Mouse (Mus musculus): ENCODE results near the gene Adam19.
A peak's percentile ranks its signal among the peaks of the same experiment; 100 is the strongest.
"Not testable (repeated sequence)": the region's sequence is repeated elsewhere in the genome, so short reads cannot be mapped to it uniquely, and the experiment has no call there.

Gene Adam19

GRCm38 (mm10) chr11:46128548-46128945 lies 72.8 kb downstream of the Adam19 start:
- DNase-seq (ENCODE audit: low spot score), result peak; percentile 36

GRCm38 (mm10) chr11:46131022-46131986 lies 75.5 kb downstream of the Adam19 start:
- no peak for DNase-seq (ENCODE audit: low spot score)

- peak; percentile 30 for DNase-seq (ENCODE audit: low spot score)
Measured at GRCm38 (mm10) chr11:46134899-46135298, 79.1 kb downstream of the Adam19 start.

- DNase-seq (ENCODE audit: low spot score), result no peak
Measured at GRCm38 (mm10) chr11:46143342-46143741, 87.5 kb downstream of the Adam19 start.

GRCm38 (mm10) chr11:46145163-46145875 lies 89.5 kb downstream of the Adam19 start:
- DNase-seq (ENCODE audit: low spot score), result no peak

GRCm38 (mm10) chr11:46146619-46147018 lies 90.8 kb downstream of the Adam19 start:
- no peak for DNase-seq (ENCODE audit: low spot score)

GRCm38 (mm10) chr11:46156945-46157344 lies 101.2 kb downstream of the Adam19 start:
- no peak for DNase-seq (ENCODE audit: low spot score)

GRCm38 (mm10) chr11:46157462-46157861 lies 101.7 kb downstream of the Adam19 start:
- DNase-seq (ENCODE audit: low spot score), result no peak

GRCm38 (mm10) chr11:46165866-46166585 lies 110.2 kb downstream of the Adam19 start, which contains the start of gene Nipal4:
TSS of gene Nipal4 (minus strand) at chr11:46166508.
- no peak for DNase-seq (ENCODE audit: low spot score)

GRCm38 (mm10) chr11:46168506-46168905 lies 112.7 kb downstream of the Adam19 start:
- no peak for DNase-seq (ENCODE audit: low spot score)

- DNase-seq (ENCODE audit: low spot score), result no peak
Measured at GRCm38 (mm10) chr11:46169908-46170307, 114.1 kb downstream of the Adam19 start.

- DNase-seq (ENCODE audit: low spot score), result no peak
Measured at GRCm38 (mm10) chr11:46172128-46172527, 116.3 kb downstream of the Adam19 start.

- no peak for DNase-seq (ENCODE audit: low spot score)
Measured at GRCm38 (mm10) chr11:46176155-46176554, 120.4 kb downstream of the Adam19 start.

- DNase-seq (ENCODE audit: low spot score), result no peak
Measured at GRCm38 (mm10) chr11:46177246-46178043, 121.7 kb downstream of the Adam19 start.

- not testable (repeated sequence) for DNase-seq (ENCODE audit: low spot score)
Measured at GRCm38 (mm10) chr11:46182031-46182430, 126.2 kb downstream of the Adam19 start.

- no peak for DNase-seq (ENCODE audit: low spot score)
Measured at GRCm38 (mm10) chr11:46184946-46185345, 129.2 kb downstream of the Adam19 start.

GRCm38 (mm10) chr11:46185486-46185885 lies 129.7 kb downstream of the Adam19 start:
- no peak for DNase-seq (ENCODE audit: low spot score)

- no peak for DNase-seq (ENCODE audit: low spot score)
Measured at GRCm38 (mm10) chr11:46188283-46188682, 132.5 kb downstream of the Adam19 start.

- DNase-seq (ENCODE audit: low spot score), result no peak
Measured at GRCm38 (mm10) chr11:46194175-46194574, 138.4 kb downstream of the Adam19 start.
